Mouse (Mus musculus) forebrain, postnatal 0 days (tissue): ENCODE results near the gene Map2. TPM values are rescaled to one million over a fixed set of nuclear protein-coding genes. Genes with fewer than 3 reads are reported as not detected.

Experiments used
- ATAC-seq: fragments of 200-750 bp; cut with Nextera tagmentation; 2 replicates; pipeline ENCODE4 v1.8.0; 2017; ENCODE audit warnings: mild to moderate bottlenecking, moderate library complexity
- DNase-seq: peaks from one replicate; pipeline ENCODE4 v3.0.0-alpha.2; 2015
- H3K27ac ChIP-seq: fragments of 300-500 bp; sonication (generic); 2 replicates; pipeline ENCODE4 v1.5.1; 2014; ENCODE audit warnings: low read depth, mild to moderate bottlenecking, antibody characterized with exemption, low read length, moderate library complexity, mixed read lengths
- H3K27me3 ChIP-seq: fragments of 300-500 bp; sonication (generic); 2 replicates; pipeline ENCODE4 v1.6.1; 2014; ENCODE audit warnings: mild to moderate bottlenecking, low read length, mixed read lengths; ENCODE audit not compliant: insufficient read depth
- H3K36me3 ChIP-seq: fragments of 300-500 bp; sonication (generic); 2 replicates; pipeline ENCODE4 v1.6.1; 2014; ENCODE audit warnings: mild to moderate bottlenecking, moderate library complexity; ENCODE audit not compliant: insufficient read depth
- H3K4me1 ChIP-seq: fragments of 300-500 bp; sonication (generic); 2 replicates; pipeline ENCODE4 v1.6.1; 2014; ENCODE audit warnings: antibody characterized with exemption; ENCODE audit not compliant: insufficient read depth
- H3K4me2 ChIP-seq: fragments of 300-500 bp; sonication (generic); 2 replicates; pipeline ENCODE4 v1.6.1; 2014; ENCODE audit warnings: low read depth, mild to moderate bottlenecking, moderate library complexity
- H3K4me3 ChIP-seq: fragments of 300-500 bp; sonication (generic); 2 replicates; pipeline ENCODE4 v1.5.1; 2014; ENCODE audit warnings: low read depth, low read length, mixed read lengths
- H3K9ac ChIP-seq: fragments of 300-500 bp; sonication (generic); 2 replicates; pipeline ENCODE4 v1.6.1; 2014; ENCODE audit warnings: mild to moderate bottlenecking
- H3K9me3 ChIP-seq: fragments of 300-500 bp; sonication (generic); 2 replicates; pipeline ENCODE4 v1.6.1; 2016; ENCODE audit warnings: low read length
- CTCF ChIP-seq: sonication (generic); IDR thresholded peaks from 2 replicates; pipeline ENCODE4 v1.5.1; 2016; ENCODE audit warnings: antibody characterized with exemption, control low read depth, low read depth
- WGBS: fragments of 180-500 bp; shearing (Covaris S2); extraction: QIAGEN DNeasy Blood & Tissue Kit; methylation state at CpG from one replicate; pipeline ENCODE4 v1.1.7; 2014; 5-methylcytosine and 5-hydroxymethylcytosine counted together
- polyA plus RNA-seq: library from polyadenylated mRNA; unstranded; fragments of >200 nt; fragmentation: Nextera tagmentation; extraction: Ambion mirVana; gene quantifications from 2 replicates; pipeline ENCODE4 v1.2.1, GENCODE M21; 2015
- total RNA-seq: library from RNA; depleted of rRNA; stranded (reverse); fragments of >200 nt; gene quantifications from 2 replicates; pipeline ENCODE4 v1.2.3, GENCODE M21; 2014

Gene Map2
- total and polyA plus RNA-seq, 2 experiments from 2014 or later: 291 to 1,278 TPM

DNA sequence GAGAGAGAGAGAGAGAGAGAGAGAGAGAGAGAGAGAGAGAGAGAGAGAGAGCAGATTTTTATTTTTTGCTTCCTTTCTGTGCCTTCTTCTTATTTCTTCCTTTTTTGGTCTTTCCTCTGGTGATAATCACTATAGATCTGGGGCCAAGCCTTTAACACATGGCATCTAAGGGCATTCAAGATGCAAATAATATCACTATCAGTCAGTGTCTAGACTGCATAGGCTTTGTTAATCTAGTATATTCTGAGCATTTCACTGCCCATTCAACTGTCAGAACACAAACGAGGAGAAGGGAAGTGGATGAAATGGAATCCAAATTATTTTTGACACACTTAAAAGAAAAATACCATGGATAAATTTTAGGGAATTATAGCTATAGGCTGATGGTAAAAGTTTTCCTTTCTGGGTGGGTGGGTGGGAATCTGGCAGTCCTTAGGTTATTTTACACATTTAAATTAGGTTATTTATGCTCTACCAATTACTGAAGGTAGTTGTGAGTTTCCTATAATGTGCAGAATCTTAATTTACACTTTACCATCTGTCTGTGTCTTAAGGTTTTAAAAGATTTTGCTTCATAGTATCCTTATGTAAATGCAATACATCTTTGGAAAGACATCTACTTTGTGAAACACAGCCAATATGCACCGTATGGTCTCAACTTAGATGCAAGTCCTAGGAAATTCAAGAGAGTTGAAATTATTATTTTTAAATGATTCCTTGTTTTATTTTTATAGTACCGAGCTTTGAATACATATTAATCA lies 117.2 kb downstream of the Map2 start:
- TF ChIP-seq CTCF: no peak
- Histone ChIP-seq H3K36me3 (no peaks in the 10 kb centered on the region), H3K9me3 (no peaks in the 10 kb centered on the region), H3K4me1 (no peaks in the 10 kb centered on the region), H3K27ac (no peak overlapping the region), H3K9ac (no peak overlapping the region), H3K27me3 (no peaks in the 10 kb centered on the region), H3K4me3 (no peak overlapping the region), H3K4me2 (no peak overlapping the region)
- peak; percentile 86 for ATAC-seq
- peak; percentile 43 for DNase-seq
- 53% methylated on average over 3 of the region's 3 CpGs for WGBS

DNA sequence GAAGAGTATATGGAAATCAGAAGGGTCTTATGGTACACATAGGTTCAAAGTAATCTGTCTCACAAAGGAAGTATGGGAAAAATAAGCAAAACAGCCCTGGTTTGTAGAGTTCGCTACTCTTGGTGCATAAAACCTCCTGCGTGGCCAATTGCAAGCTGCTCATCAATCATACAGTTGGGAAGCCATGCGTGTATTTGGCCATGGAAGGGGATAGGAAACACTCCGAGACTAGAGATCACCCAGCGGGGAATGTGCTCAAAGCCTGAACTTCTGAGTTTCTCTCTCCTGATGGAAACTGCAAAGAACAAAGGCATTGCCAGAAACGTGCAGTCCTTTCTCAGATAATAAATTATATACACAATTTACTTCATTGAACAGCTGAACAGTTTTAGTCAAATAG lies 124.3 kb downstream of the Map2 start:
- H3K9me3 ChIP-seq: no peaks in the 10 kb centered on the region
- H3K36me3 ChIP-seq: no peaks in the 10 kb centered on the region
- no peak overlapping the region for H3K9ac ChIP-seq
- no peak overlapping the region for H3K4me2 ChIP-seq
- H3K27me3 ChIP-seq: no peaks in the 10 kb centered on the region
- H3K4me3 ChIP-seq: no peak overlapping the region
- H3K4me1 ChIP-seq: no peaks in the 10 kb centered on the region
- no peak for ATAC-seq
- no peak for TF ChIP-seq CTCF
- DNase-seq: no peak
- WGBS: 88% methylated on average over 6 of the region's 6 CpGs
- H3K27ac ChIP-seq: no peak overlapping the region

DNA sequence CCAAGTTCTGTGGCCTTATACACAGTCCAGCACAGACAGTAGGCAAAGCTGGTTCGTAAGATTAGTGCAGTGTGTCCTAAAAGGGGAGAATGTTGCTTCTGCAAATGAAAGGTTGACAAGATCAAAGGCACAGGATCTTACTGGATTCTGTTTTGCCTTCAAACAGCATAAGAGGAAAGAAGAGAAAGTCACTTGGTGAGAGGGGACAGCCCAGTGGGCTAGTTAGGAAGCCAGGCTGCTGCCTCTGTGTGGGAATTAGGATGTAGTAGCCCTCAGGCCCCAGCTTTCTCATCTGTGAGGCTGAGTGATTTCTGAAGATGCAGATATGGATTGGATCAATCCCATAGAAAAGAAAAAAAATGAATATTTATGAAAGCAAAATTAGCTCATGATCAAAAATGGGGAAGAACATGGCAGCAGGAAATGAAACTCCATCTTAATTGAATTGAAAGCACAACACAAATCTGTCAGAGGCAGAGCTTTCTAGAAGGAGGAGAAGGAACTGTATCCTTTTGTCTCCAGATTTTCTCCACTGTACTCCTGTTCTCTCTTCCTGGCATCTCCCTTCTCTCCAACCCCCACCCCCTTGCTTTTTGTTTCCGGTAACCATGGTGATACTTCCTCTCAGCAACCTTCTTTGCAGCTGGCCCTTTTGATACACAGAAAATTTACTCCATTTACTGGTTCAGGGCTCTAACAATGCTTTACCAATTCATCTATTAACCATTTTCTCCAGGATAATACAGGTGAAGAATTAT lies 145.5 kb downstream of the Map2 start:
- TF ChIP-seq CTCF: no peak

DNA sequence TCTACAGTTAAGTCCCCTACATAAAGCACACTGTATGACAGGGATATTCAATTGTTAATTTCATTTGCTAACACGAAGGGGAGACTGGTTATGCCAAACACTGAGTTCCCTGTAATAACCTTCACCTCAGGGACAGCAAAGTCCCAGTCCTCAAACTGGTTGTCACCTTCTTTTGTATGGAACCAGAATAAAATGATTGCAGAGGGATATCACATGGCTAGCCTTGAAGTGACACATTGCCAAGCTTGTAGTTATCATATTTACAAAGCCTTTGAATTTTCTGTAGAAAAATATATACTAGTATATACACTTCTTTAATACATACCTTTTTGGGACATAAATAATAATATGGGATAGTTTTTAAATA lies 146.0 kb downstream of the Map2 start:
- H3K27me3 ChIP-seq: no peaks in the 10 kb centered on the region
- H3K4me3 ChIP-seq: peak overlapping the region; percentile 52
- DNase-seq: no peak
- H3K4me1 ChIP-seq: peaks cover 21% of the 10 kb centered on the region
- peak overlapping the region; percentile 70 for H3K9ac ChIP-seq
- no peaks in the 10 kb centered on the region for H3K9me3 ChIP-seq
- 0% methylated on average over 1 of the region's 1 CpGs for WGBS
- H3K4me2 ChIP-seq: peak overlapping the region; percentile 59
- no peaks in the 10 kb centered on the region for H3K36me3 ChIP-seq
- H3K27ac ChIP-seq: peak overlapping the region; percentile 96
- no peak for TF ChIP-seq CTCF
- ATAC-seq: no peak

More for the DNA sequence above, 145.5 kb downstream of the Map2 start:
- ATAC-seq (peak; percentile 66), DNase-seq (peak; percentile 81)
- peak overlapping the region; percentile 52 for H3K4me3 ChIP-seq
- H3K27ac ChIP-seq: peak overlapping the region; percentile 96
- no peaks in the 10 kb centered on the region for H3K36me3 ChIP-seq
- peak overlapping the region; percentile 59 for H3K4me2 ChIP-seq
- H3K4me1 ChIP-seq: peaks cover 20% of the 10 kb centered on the region
- no peaks in the 10 kb centered on the region for H3K9me3 ChIP-seq
- 18% methylated on average over 2 of the region's 2 CpGs for WGBS
- H3K27me3 ChIP-seq: no peaks in the 10 kb centered on the region
- H3K9ac ChIP-seq: peak overlapping the region; percentile 70

DNA sequence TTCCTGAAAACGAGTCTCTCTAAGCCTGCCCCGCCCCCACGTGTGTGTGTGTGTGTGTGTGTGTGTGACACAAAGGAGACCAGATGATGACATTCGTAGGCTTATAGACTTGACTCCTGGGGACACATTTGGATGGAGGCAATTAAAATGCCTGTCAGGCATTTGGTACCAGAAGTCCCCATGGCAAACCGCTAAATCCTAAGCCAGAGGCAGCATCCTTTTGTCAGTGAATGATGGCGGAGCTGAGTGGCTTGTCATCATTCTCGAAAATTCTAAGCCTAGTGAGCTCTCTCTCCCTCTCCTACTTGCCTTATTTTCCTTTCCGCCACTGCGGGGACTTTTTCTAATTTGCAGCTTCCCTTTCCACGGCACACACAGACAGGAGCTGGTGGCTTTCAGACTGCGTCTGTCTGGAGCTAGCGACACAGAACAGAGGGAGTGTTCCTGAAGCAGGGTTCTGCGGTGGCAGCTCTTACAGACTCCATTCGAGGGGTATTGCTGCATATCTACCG lies 146.6 kb downstream of the Map2 start:
- Histone ChIP-seq H3K27me3 (no peaks in the 10 kb centered on the region), H3K36me3 (no peaks in the 10 kb centered on the region), H3K27ac (peak overlapping the region; percentile 96), H3K9ac (peak overlapping the region; percentile 70), H3K9me3 (no peaks in the 10 kb centered on the region), H3K4me3 (peak overlapping the region; percentile 52), H3K4me2 (peak overlapping the region; percentile 59), H3K4me1 (peaks cover 25% of the 10 kb centered on the region)
- DNase-seq: peak; percentile 91
- no peak for TF ChIP-seq CTCF
- ATAC-seq: peak; percentile 87
- WGBS: 6% methylated on average over 15 of the region's 15 CpGs

DNA sequence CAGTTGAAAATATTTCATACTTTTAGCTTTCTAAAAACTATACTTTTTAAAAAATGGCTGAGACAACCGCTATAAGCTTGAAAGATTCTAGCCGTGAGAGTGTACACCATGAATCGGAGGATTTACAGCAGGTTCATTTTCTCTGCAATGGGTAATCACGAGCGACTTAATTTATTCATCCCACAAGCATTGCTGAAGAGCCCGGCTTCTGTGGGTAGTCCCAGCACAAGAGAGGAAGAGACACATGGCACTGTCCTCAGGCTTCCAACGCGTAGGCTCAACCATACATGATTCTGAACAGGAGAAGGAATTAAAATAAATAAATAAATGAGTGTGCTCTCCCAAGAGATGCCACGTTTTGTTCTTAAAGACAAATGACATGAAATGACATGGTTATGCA lies 148.4 kb downstream of the Map2 start:
- peak; percentile 81 for DNase-seq
- ATAC-seq: peak; percentile 48
- no peak for TF ChIP-seq CTCF
- H3K27ac ChIP-seq: peak overlapping the region; percentile 96
- H3K4me1 ChIP-seq: peaks cover 25% of the 10 kb centered on the region
- H3K27me3 ChIP-seq: no peaks in the 10 kb centered on the region
- WGBS: 23% methylated on average over 9 of the region's 9 CpGs
- peak overlapping the region; percentile 52 for H3K4me3 ChIP-seq
- peak overlapping the region; percentile 59 for H3K4me2 ChIP-seq
- H3K36me3 ChIP-seq: no peaks in the 10 kb centered on the region
- no peaks in the 10 kb centered on the region for H3K9me3 ChIP-seq
- H3K9ac ChIP-seq: peak overlapping the region; percentile 70

DNA sequence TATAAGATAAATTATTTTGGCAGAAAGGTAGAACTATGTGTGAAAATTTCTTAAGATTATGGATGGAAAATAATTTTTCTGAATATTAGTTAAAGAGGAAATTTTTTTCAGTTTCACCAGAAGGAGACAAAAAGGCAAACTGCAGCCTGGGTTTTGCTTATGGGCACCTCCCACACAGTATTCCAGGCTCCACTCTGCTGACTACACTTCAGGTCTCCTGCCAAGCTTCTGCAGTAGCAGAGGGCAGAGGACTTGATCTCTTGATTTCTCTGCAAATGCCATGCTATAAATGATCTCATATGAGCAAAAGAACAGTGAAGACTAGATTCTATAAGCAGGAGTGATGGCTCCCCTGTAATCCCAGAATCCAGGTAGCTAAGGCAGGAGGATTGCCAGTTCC lies 149.9 kb downstream of the Map2 start:
- DNase-seq (no peak), ATAC-seq (no peak)
- H3K27ac ChIP-seq: no peak overlapping the region
- peaks cover 21% of the 10 kb centered on the region for H3K4me1 ChIP-seq
- H3K9ac ChIP-seq: peak overlapping the region; percentile 43; the same call in 1 of the 2 replicates
- no peaks in the 10 kb centered on the region for H3K9me3 ChIP-seq
- no peak for TF ChIP-seq CTCF
- H3K4me2 ChIP-seq: peak overlapping the region; percentile 59
- H3K27me3 ChIP-seq: no peaks in the 10 kb centered on the region
- peak overlapping the region; percentile 52 for H3K4me3 ChIP-seq
- no peaks in the 10 kb centered on the region for H3K36me3 ChIP-seq
